Mouse (Mus musculus) kidney, adult 2 months (tissue): ENCODE data around the gene Psmb1. TPM values are rescaled to one million over a fixed set of nuclear protein-coding genes. Genes with fewer than 3 reads are reported as not detected.
A peak's percentile ranks its signal among the peaks of the same experiment; 100 is the strongest.

Source experiments
- DNase-seq: peaks from one replicate; pipeline ENCODE4 v3.0.0; 2021
- H3K27ac ChIP-seq: fragments of 200-500 bp; 2 replicates; pipeline ENCODE4 v1.5.1; 2012; ENCODE audit warnings: low read depth, low read length, control low read depth, inconsistent platforms; ENCODE audit not compliant: insufficient read depth
- H3K27me3 ChIP-seq: fragments of 200-500 bp; replicated peaks from 2 replicates; pipeline ENCODE4 v1.6.1; 2012; ENCODE audit warnings: mild to moderate bottlenecking, moderate library complexity, low read length, inconsistent platforms; ENCODE audit not compliant: control insufficient read depth, insufficient read depth
- H3K36me3 ChIP-seq: fragments of 200-500 bp; 2 replicates; pipeline ENCODE4 v1.6.1; 2012; ENCODE audit warnings: mild to moderate bottlenecking, moderate library complexity, low read length, inconsistent platforms; ENCODE audit not compliant: control insufficient read depth, insufficient read depth
- H3K4me1 ChIP-seq: fragments of 200-500 bp; 2 replicates; pipeline ENCODE4 v1.6.1; 2011; ENCODE audit warnings: low read length; ENCODE audit not compliant: control insufficient read depth, insufficient read depth
- H3K4me3 ChIP-seq: fragments of 200-500 bp; 2 replicates; pipeline ENCODE4 v1.5.1; 2011; ENCODE audit warnings: mild to moderate bottlenecking, low read depth, low read length, control low read depth; ENCODE audit not compliant: insufficient read depth
- CTCF ChIP-seq: fragments of 200-500 bp; conservative IDR thresholded peaks from 2 replicates; pipeline ENCODE4 v1.5.1; 2011; ENCODE audit warnings: low read depth, mild to moderate bottlenecking, control low read depth, low read length, moderate library complexity, mixed read lengths; ENCODE audit not compliant: insufficient read depth, insufficient read length
- POLR2A ChIP-seq: fragments of 200-500 bp; IDR thresholded peaks from one replicate; pipeline ENCODE4 v1.6.1; 2011; ENCODE audit warnings: low read depth, low read length, control low read depth
- WGBS: fragments of 180-500 bp; shearing (Covaris S2); methylation state at CpG from one replicate; pipeline ENCODE4 v1.1.7; 2018; 5-methylcytosine and 5-hydroxymethylcytosine counted together
- polyA plus RNA-seq: library from polyadenylated mRNA; depleted of rRNA; stranded (reverse); fragments of >200 nt; gene quantifications from 2 replicates; pipeline ENCODE4 v1.2.3, GENCODE M21; 2012

Psmb1 gene
- polyA plus RNA-seq, 1 experiment = 107 TPM

- Histone ChIP-seq H3K27ac (no peak overlapping the region), H3K4me3 (no peak overlapping the region), H3K4me1 (peaks cover 4% of the 10 kb centered on the region; the same call in 1 of the 2 replicates), H3K36me3 (no peaks in the 10 kb centered on the region), H3K27me3 (no peaks in the 10 kb centered on the region)
- DNase-seq = peak; percentile 53
- TF ChIP-seq CTCF (peak; percentile 33), POLR2A (no peak)
- WGBS = 22% methylated on average over 5 of the region's 5 CpGs
These were observed 30.6 kb upstream of the Psmb1 start for GRCm38 (mm10) chr17:15530141-15530540.

GRCm38 (mm10) chr17:15528887-15529286, 29.3 kb upstream of the Psmb1 start:
- TF ChIP-seq POLR2A (no peak), CTCF (no peak)
- H3K27me3 ChIP-seq = no peaks in the 10 kb centered on the region
- H3K4me1 ChIP-seq = peaks cover 4% of the 10 kb centered on the region; the same call in 1 of the 2 replicates
- no peak overlapping the region for H3K27ac ChIP-seq
- 58% methylated on average over 2 of the region's 2 CpGs for WGBS
- H3K4me3 ChIP-seq = no peak overlapping the region
- no peaks in the 10 kb centered on the region for H3K36me3 ChIP-seq
- no peak for DNase-seq

- DNase-seq = no peak
- H3K36me3 ChIP-seq = peaks cover 2% of the 10 kb centered on the region; the same call in 1 of the 2 replicates
- H3K27ac ChIP-seq = no peak overlapping the region
- no peaks in the 10 kb centered on the region for H3K27me3 ChIP-seq
- WGBS = 35% methylated on average over 3 of the region's 3 CpGs
- TF ChIP-seq POLR2A (no peak), CTCF (no peak)
- H3K4me1 ChIP-seq = peaks cover 4% of the 10 kb centered on the region; the same call in 1 of the 2 replicates
- H3K4me3 ChIP-seq = peak overlapping the region; percentile 85
These were observed 28.2 kb upstream of the Psmb1 start for GRCm38 (mm10) chr17:15527811-15528136.

GRCm38 (mm10) chr17:15526986-15527810, 27.6 kb upstream of the Psmb1 start, which contains the start of gene Pdcd2:
Gene Pdcd2 (minus strand): TSS chr17:15527301.
- Histone ChIP-seq H3K36me3 (peaks cover 2% of the 10 kb centered on the region; the same call in 1 of the 2 replicates), H3K4me3 (peak within 1 kb of the TSS; percentile 85), H3K27ac (peak within 1 kb of the TSS; percentile 52), H3K4me1 (peaks cover 4% of the 10 kb centered on the region; the same call in 1 of the 2 replicates), H3K27me3 (no peaks in the 10 kb centered on the region)
- TF ChIP-seq POLR2A = no peak
- peak; percentile 38 for TF ChIP-seq CTCF
- DNase-seq = peak; percentile 98
- WGBS = 1% methylated on average over 55 of the region's 55 CpGs

GRCm38 (mm10) chr17:15526304-15526703, 26.8 kb upstream of the Psmb1 start:
- H3K4me3 ChIP-seq = peak overlapping the region; percentile 18; the same call in 1 of the 2 replicates
- no peak overlapping the region for H3K27ac ChIP-seq
- WGBS = 16% methylated on average over 10 of the region's 10 CpGs

GRCm38 (mm10) chr17:15518766-15519165, 19.2 kb upstream of the Psmb1 start:
- no peak for DNase-seq
- H3K36me3 ChIP-seq = peaks cover 11% of the 10 kb centered on the region
- H3K27ac ChIP-seq = no peak overlapping the region
- no peak overlapping the region for H3K4me3 ChIP-seq
- no peaks in the 10 kb centered on the region for H3K4me1 ChIP-seq
- no peaks in the 10 kb centered on the region for H3K27me3 ChIP-seq
- 100% methylated on average over 1 of the region's 1 CpGs for WGBS
- TF ChIP-seq CTCF (no peak), POLR2A (no peak)

More at GRCm38 (mm10) chr17:15526304-15526703, 26.8 kb upstream of the Psmb1 start:
- H3K4me1 ChIP-seq = peaks cover 4% of the 10 kb centered on the region; the same call in 1 of the 2 replicates
- TF ChIP-seq CTCF = no peak
- no peak for TF ChIP-seq POLR2A
- peaks cover 4% of the 10 kb centered on the region for H3K36me3 ChIP-seq
- no peak for DNase-seq
- no peaks in the 10 kb centered on the region for H3K27me3 ChIP-seq

GRCm38 (mm10) chr17:15518186-15518585, 18.6 kb upstream of the Psmb1 start:
- 96% methylated on average over 5 of the region's 5 CpGs for WGBS
- no peaks in the 10 kb centered on the region for H3K4me1 ChIP-seq
- DNase-seq = no peak
- no peaks in the 10 kb centered on the region for H3K27me3 ChIP-seq
- no peak overlapping the region for H3K4me3 ChIP-seq
- H3K36me3 ChIP-seq = peaks cover 14% of the 10 kb centered on the region
- no peak overlapping the region for H3K27ac ChIP-seq
- no peak for TF ChIP-seq POLR2A
- no peak for TF ChIP-seq CTCF
